7 mouse cellular contexts compared by ENCODE assay signal in genomic region chr6:108055041-108055440, GRCm38 (mm10). TPM values are rescaled to one million over a fixed set of nuclear protein-coding genes. Genes with fewer than 3 reads are reported as not detected.
DNase-seq lines count a peak whose midpoint lies in the region; ATAC-seq and TF ChIP-seq lines count a peak whose summit lies in the region.
"Not testable (repeated sequence)": the region's sequence is repeated elsewhere in the genome, so short reads cannot be mapped to it uniquely, and the experiment has no call there.

No protein-coding gene starts in this region.

- not testable (repeated sequence) for H3K9me3 ChIP-seq in forebrain, embryonic 11.5 days (ENCODE audit: control insufficient read depth, low read length); hindbrain, embryonic 10.5 days

- TF ChIP-seq CTCF in Patski (IDR thresholded peaks at IDR 0.05), result peak; percentile 87

- ATAC-seq in Patski; forebrain, embryonic 11.5 days (replicated peaks; ENCODE audit: low FRiP score): not testable (repeated sequence)
- ATAC-seq in megakaryocyte, adult 5-6 weeks (ENCODE audit: poor library complexity, severe bottlenecking), result peak; percentile 97

- not testable (repeated sequence) for H3K4me1 ChIP-seq in forebrain, embryonic 11.5 days (replicated peaks; ENCODE audit: control insufficient read depth, insufficient read depth, low read length); hindbrain, embryonic 10.5 days (replicated peaks)

- not testable (repeated sequence) for H3K4me2 ChIP-seq in forebrain, embryonic 11.5 days (ENCODE audit: low read depth, low read length, severe bottlenecking)

- POLR2A ChIA-PET in Patski (lab: Charles Lee), result not testable (repeated sequence)

- WGBS in forebrain, embryonic 11.5 days, result 0% methylated on average over 2 of the region's 2 CpGs
- WGBS in hindbrain, embryonic 10.5 days, result 4% methylated on average over 2 of the region's 2 CpGs

- H3K4me3 ChIP-seq in forebrain, embryonic 11.5 days (ENCODE audit: low read depth, low read length); hindbrain, embryonic 10.5 days: not testable (repeated sequence)

- not testable (repeated sequence) for H3K27ac ChIP-seq in forebrain, embryonic 11.5 days (ENCODE audit: low read depth, low read length); hindbrain, embryonic 10.5 days

- not testable (repeated sequence) for H3K36me3 ChIP-seq in forebrain, embryonic 11.5 days (ENCODE audit: control insufficient read depth, insufficient read depth, low read length); hindbrain, embryonic 10.5 days

- peaks cover 26% of the 10 kb centered on the region for H3K27me3 ChIP-seq in Patski
- not testable (repeated sequence) for H3K27me3 ChIP-seq in forebrain, embryonic 11.5 days (ENCODE audit: control insufficient read depth, insufficient read depth, low read length); hindbrain, embryonic 10.5 days (ENCODE audit: insufficient read depth, poor library complexity, severe bottlenecking)

- CTCF ChIA-PET in Patski (lab: Charles Lee), result not testable (repeated sequence)

- in situ Hi-C loops in Patski (cut with MboI; ENCODE audit: low pct_unique_long_range_greater_than_20kb), result loop anchor here (10.0 kb wide), 1 partner anchor 1390 kb away; no protein-coding TSS in a partner anchor

- H3K9ac ChIP-seq in forebrain, embryonic 11.5 days (ENCODE audit: low read length), result not testable (repeated sequence)

- not testable (repeated sequence) for DNase-seq in Patski (ENCODE audit: low read depth, low spot score)
- peak; percentile 67 to 79 for DNase-seq in cerebellum, adult 18-20 months
- peak; percentile 71 for DNase-seq in forebrain, embryonic 11.5 days (ENCODE audit: low spot score)
- DNase-seq in hindbrain, embryonic 10.5 days (ENCODE audit: low spot score), result peak; percentile 40
- DNase-seq in layer of hippocampus, postnatal 25 days (ENCODE audit: extremely low spot score in 1 of 2, low spot score in 1 of 2), result peak; percentile 39 to 69
- peak; percentile 53 for DNase-seq in right cerebral cortex, postnatal 14 days

RNA-seq across cellular contexts. Expression of gene Setmar, which starts 9.8 kb away (rescaled TPM):
- 6.1 TPM for polyA plus RNA-seq in Patski (2021)
- polyA plus RNA-seq in forebrain, embryonic 11.5 days (2014; fragmentation: Nextera tagmentation; extraction: Ambion mirVana), result 9.0 and 9.2 TPM in 2 replicates
- 7.6 and 7.7 TPM in 2 replicates for polyA plus RNA-seq in hindbrain, embryonic 10.5 days (2016; fragmentation: Nextera tagmentation; extraction: Ambion mirVana)
- total RNA-seq in layer of hippocampus, postnatal 25 days (2021), result 1 to 10 TPM; 7.7 to 8.2 TPM
- 3.2 and 3.6 TPM in 2 replicates for total RNA-seq in megakaryocyte, adult 5-6 weeks (2015)
- 2.2 and 3.3 TPM in 2 replicates for total RNA-seq in megakaryocyte, adult 5-6 weeks (2017)
